Mouse (Mus musculus): ENCODE data around the gene Ell. TPM values are rescaled to one million over a fixed set of nuclear protein-coding genes. Genes with fewer than 3 reads are reported as not detected.

The Ell gene
- polyA plus RNA-seq, 1 experiment from 2014 or later, result 21.8 TPM

GRCm38 (mm10) chr8:70551558-70552161, 12.4 kb downstream of the Ell start:
- no peak overlapping the region for H3K4me2 ChIP-seq (ENCODE audit: low read depth, low read length, severe bottlenecking)
- H3K4me1 ChIP-seq (replicated peaks; ENCODE audit: control insufficient read depth, insufficient read depth, low read length), result no peaks in the 10 kb centered on the region
- H3K9ac ChIP-seq (ENCODE audit: low read length), result no peak overlapping the region
- no peak overlapping the region for H3K4me3 ChIP-seq (ENCODE audit: low read depth, low read length)
- no peaks in the 10 kb centered on the region for H3K9me3 ChIP-seq (ENCODE audit: control insufficient read depth, low read length)
- no peak for DNase-seq (ENCODE audit: low spot score)
- H3K36me3 ChIP-seq (ENCODE audit: control insufficient read depth, insufficient read depth, low read length), result no peaks in the 10 kb centered on the region
- no peak overlapping the region for H3K27ac ChIP-seq (ENCODE audit: low read depth, low read length)
- 89% methylated on average over 3 of the region's 3 CpGs for WGBS
- ATAC-seq (replicated peaks; ENCODE audit: low FRiP score), result no peak
- H3K27me3 ChIP-seq (ENCODE audit: control insufficient read depth, insufficient read depth, low read length), result no peaks in the 10 kb centered on the region

GRCm38 (mm10) chr8:70552836-70553235, 13.6 kb downstream of the Ell start:
- Histone ChIP-seq H3K4me2 (ENCODE audit: low read depth, low read length, severe bottlenecking) (no peak overlapping the region), H3K27me3 (ENCODE audit: control insufficient read depth, insufficient read depth, low read length) (no peaks in the 10 kb centered on the region), H3K27ac (ENCODE audit: low read depth, low read length) (no peak overlapping the region), H3K36me3 (ENCODE audit: control insufficient read depth, insufficient read depth, low read length) (no peaks in the 10 kb centered on the region), H3K4me1 (replicated peaks; ENCODE audit: control insufficient read depth, insufficient read depth, low read length) (no peaks in the 10 kb centered on the region), H3K4me3 (ENCODE audit: low read depth, low read length) (no peak overlapping the region), H3K9ac (ENCODE audit: low read length) (no peak overlapping the region), H3K9me3 (ENCODE audit: control insufficient read depth, low read length) (no peaks in the 10 kb centered on the region)
- ATAC-seq (replicated peaks; ENCODE audit: low FRiP score) (no peak), DNase-seq (ENCODE audit: low spot score) (no peak)
- 90% methylated on average over 1 of the region's 1 CpGs for WGBS

- H3K27me3 ChIP-seq (ENCODE audit: control insufficient read depth, insufficient read depth, low read length), result no peaks in the 10 kb centered on the region
- H3K36me3 ChIP-seq (ENCODE audit: control insufficient read depth, insufficient read depth, low read length), result no peaks in the 10 kb centered on the region
- no peak overlapping the region for H3K9ac ChIP-seq (ENCODE audit: low read length)
- H3K27ac ChIP-seq (ENCODE audit: low read depth, low read length), result no peak overlapping the region
- ATAC-seq (replicated peaks; ENCODE audit: low FRiP score) (no peak), DNase-seq (ENCODE audit: low spot score) (no peak)
- H3K4me3 ChIP-seq (ENCODE audit: low read depth, low read length), result no peak overlapping the region
- H3K4me2 ChIP-seq (ENCODE audit: low read depth, low read length, severe bottlenecking), result no peak overlapping the region
- H3K9me3 ChIP-seq (ENCODE audit: control insufficient read depth, low read length), result no peaks in the 10 kb centered on the region
- H3K4me1 ChIP-seq (replicated peaks; ENCODE audit: control insufficient read depth, insufficient read depth, low read length), result no peaks in the 10 kb centered on the region
These were observed 14.5 kb downstream of the Ell start for GRCm38 (mm10) chr8:70553740-70554139.

GRCm38 (mm10) chr8:70555079-70555747, 16.0 kb downstream of the Ell start:
- Histone ChIP-seq H3K4me2 (ENCODE audit: low read depth, low read length, severe bottlenecking) (no peak overlapping the region), H3K4me3 (ENCODE audit: low read depth, low read length) (no peak overlapping the region), H3K9me3 (ENCODE audit: control insufficient read depth, low read length) (no peaks in the 10 kb centered on the region), H3K36me3 (ENCODE audit: control insufficient read depth, insufficient read depth, low read length) (no peaks in the 10 kb centered on the region), H3K9ac (ENCODE audit: low read length) (no peak overlapping the region), H3K27me3 (ENCODE audit: control insufficient read depth, insufficient read depth, low read length) (no peaks in the 10 kb centered on the region), H3K4me1 (replicated peaks; ENCODE audit: control insufficient read depth, insufficient read depth, low read length) (no peaks in the 10 kb centered on the region), H3K27ac (ENCODE audit: low read depth, low read length) (no peak overlapping the region)
- no peak for ATAC-seq (replicated peaks; ENCODE audit: low FRiP score)
- WGBS, result 90% methylated on average over 4 of the region's 4 CpGs
- DNase-seq (ENCODE audit: low spot score), result no peak

- Histone ChIP-seq H3K4me1 (replicated peaks; ENCODE audit: control insufficient read depth, insufficient read depth, low read length) (no peaks in the 10 kb centered on the region), H3K4me2 (ENCODE audit: low read depth, low read length, severe bottlenecking) (no peak overlapping the region), H3K27me3 (ENCODE audit: control insufficient read depth, insufficient read depth, low read length) (no peaks in the 10 kb centered on the region), H3K27ac (ENCODE audit: low read depth, low read length) (no peak overlapping the region), H3K9me3 (ENCODE audit: control insufficient read depth, low read length) (no peaks in the 10 kb centered on the region), H3K4me3 (ENCODE audit: low read depth, low read length) (no peak overlapping the region), H3K9ac (ENCODE audit: low read length) (no peak overlapping the region), H3K36me3 (ENCODE audit: control insufficient read depth, insufficient read depth, low read length) (no peaks in the 10 kb centered on the region)
- no peak for ATAC-seq (replicated peaks; ENCODE audit: low FRiP score)
- 79% methylated on average over 4 of the region's 4 CpGs for WGBS
- DNase-seq (ENCODE audit: low spot score), result no peak
These were observed 19.1 kb downstream of the Ell start for GRCm38 (mm10) chr8:70558334-70558733.

- Histone ChIP-seq H3K27ac (ENCODE audit: low read depth, low read length) (no peak overlapping the region), H3K4me3 (ENCODE audit: low read depth, low read length) (no peak overlapping the region), H3K4me1 (replicated peaks; ENCODE audit: control insufficient read depth, insufficient read depth, low read length) (no peaks in the 10 kb centered on the region), H3K9ac (ENCODE audit: low read length) (no peak overlapping the region), H3K27me3 (ENCODE audit: control insufficient read depth, insufficient read depth, low read length) (no peaks in the 10 kb centered on the region), H3K36me3 (ENCODE audit: control insufficient read depth, insufficient read depth, low read length) (no peaks in the 10 kb centered on the region), H3K9me3 (ENCODE audit: control insufficient read depth, low read length) (no peaks in the 10 kb centered on the region), H3K4me2 (ENCODE audit: low read depth, low read length, severe bottlenecking) (no peak overlapping the region)
- DNase-seq (ENCODE audit: low spot score) (no peak), ATAC-seq (replicated peaks; ENCODE audit: low FRiP score) (no peak)
- 77% methylated on average over 3 of the region's 3 CpGs for WGBS
These were observed 19.7 kb downstream of the Ell start for GRCm38 (mm10) chr8:70558983-70559382.

GRCm38 (mm10) chr8:70560096-70560495, 20.8 kb downstream of the Ell start:
- Histone ChIP-seq H3K4me1 (replicated peaks; ENCODE audit: control insufficient read depth, insufficient read depth, low read length) (no peaks in the 10 kb centered on the region), H3K9ac (ENCODE audit: low read length) (no peak overlapping the region), H3K27ac (ENCODE audit: low read depth, low read length) (no peak overlapping the region), H3K9me3 (ENCODE audit: control insufficient read depth, low read length) (no peaks in the 10 kb centered on the region), H3K27me3 (ENCODE audit: control insufficient read depth, insufficient read depth, low read length) (no peaks in the 10 kb centered on the region), H3K4me3 (ENCODE audit: low read depth, low read length) (no peak overlapping the region), H3K4me2 (ENCODE audit: low read depth, low read length, severe bottlenecking) (no peak overlapping the region), H3K36me3 (ENCODE audit: control insufficient read depth, insufficient read depth, low read length) (no peaks in the 10 kb centered on the region)
- WGBS, result 90% methylated on average over 2 of the region's 2 CpGs
- ATAC-seq (replicated peaks; ENCODE audit: low FRiP score) (no peak), DNase-seq (ENCODE audit: low spot score) (no peak)

GRCm38 (mm10) chr8:70560564-70560963, 21.3 kb downstream of the Ell start:
- H3K27me3 ChIP-seq (ENCODE audit: control insufficient read depth, insufficient read depth, low read length), result no peaks in the 10 kb centered on the region
- no peak overlapping the region for H3K4me2 ChIP-seq (ENCODE audit: low read depth, low read length, severe bottlenecking)
- no peak for ATAC-seq (replicated peaks; ENCODE audit: low FRiP score)
- no peak overlapping the region for H3K4me3 ChIP-seq (ENCODE audit: low read depth, low read length)
- H3K9me3 ChIP-seq (ENCODE audit: control insufficient read depth, low read length), result no peaks in the 10 kb centered on the region
- no peaks in the 10 kb centered on the region for H3K4me1 ChIP-seq (replicated peaks; ENCODE audit: control insufficient read depth, insufficient read depth, low read length)
- H3K27ac ChIP-seq (ENCODE audit: low read depth, low read length), result no peak overlapping the region
- no peak for DNase-seq (ENCODE audit: low spot score)
- 84% methylated on average over 3 of the region's 3 CpGs for WGBS
- no peak overlapping the region for H3K9ac ChIP-seq (ENCODE audit: low read length)
- no peaks in the 10 kb centered on the region for H3K36me3 ChIP-seq (ENCODE audit: control insufficient read depth, insufficient read depth, low read length)

- whole genome bisulfite sequencing, result 85% methylated on average over 4 of the region's 4 CpGs
- ATAC-seq (replicated peaks; ENCODE audit: low FRiP score), result no peak
- H3K27ac ChIP-seq (ENCODE audit: low read depth, low read length), result no peak overlapping the region
- H3K9ac ChIP-seq (ENCODE audit: low read length), result no peak overlapping the region
- no peak for DNase-seq (ENCODE audit: low spot score)
- H3K36me3 ChIP-seq (ENCODE audit: control insufficient read depth, insufficient read depth, low read length), result no peaks in the 10 kb centered on the region
- no peaks in the 10 kb centered on the region for H3K9me3 ChIP-seq (ENCODE audit: control insufficient read depth, low read length)
- H3K4me2 ChIP-seq (ENCODE audit: low read depth, low read length, severe bottlenecking), result no peak overlapping the region
- H3K4me1 ChIP-seq (replicated peaks; ENCODE audit: control insufficient read depth, insufficient read depth, low read length), result no peaks in the 10 kb centered on the region
- no peak overlapping the region for H3K4me3 ChIP-seq (ENCODE audit: low read depth, low read length)
- no peaks in the 10 kb centered on the region for H3K27me3 ChIP-seq (ENCODE audit: control insufficient read depth, insufficient read depth, low read length)
These were observed 22.1 kb downstream of the Ell start for GRCm38 (mm10) chr8:70561357-70561756.

All from forebrain, embryonic 11.5 days (tissue).